Mouse (Mus musculus): Measurements from ENCODE around the gene Nt5m.
"Not testable (repeated sequence)": the region's sequence is repeated elsewhere in the genome, so short reads cannot be mapped to it uniquely, and the experiment has no call there.

Nt5m gene

GRCm38 (mm10) chr11:59839008-59839458 is at the start of gene Nt5m:
Gene Nt5m (plus strand): TSS chr11:59839447.
- DNase-seq = peak; percentile 93

- no peak for DNase-seq
Observed at GRCm38 (mm10) chr11:59793390-59793789, 45.9 kb upstream of the Nt5m start.

GRCm38 (mm10) chr11:59800412-59800811 is 38.8 kb upstream of the Nt5m start:
- DNase-seq = no peak

GRCm38 (mm10) chr11:59801881-59802280 is 37.4 kb upstream of the Nt5m start:
- DNase-seq = no peak

GRCm38 (mm10) chr11:59803516-59803915 is 35.7 kb upstream of the Nt5m start:
- no peak for DNase-seq

GRCm38 (mm10) chr11:59804409-59805110 is 34.7 kb upstream of the Nt5m start:
- peak; percentile 87 for DNase-seq

GRCm38 (mm10) chr11:59805256-59805655 is 34.0 kb upstream of the Nt5m start:
- DNase-seq = no peak

- peak; percentile 57 for DNase-seq
Observed at GRCm38 (mm10) chr11:59805656-59806055, 33.6 kb upstream of the Nt5m start.

GRCm38 (mm10) chr11:59808170-59808960 is 30.9 kb upstream of the Nt5m start:
- DNase-seq = no peak

- no peak for DNase-seq
Observed at GRCm38 (mm10) chr11:59809071-59809669, 30.1 kb upstream of the Nt5m start.

GRCm38 (mm10) chr11:59809670-59810474 is 29.4 kb upstream of the Nt5m start, which contains the start of gene Flcn:
Gene Flcn (minus strand): TSS chr11:59810016.
- DNase-seq = peak; percentile 88

GRCm38 (mm10) chr11:59810480-59811158 is 28.6 kb upstream of the Nt5m start:
- no peak for DNase-seq

GRCm38 (mm10) chr11:59811211-59811610 is 28.0 kb upstream of the Nt5m start:
- DNase-seq = no peak

GRCm38 (mm10) chr11:59813276-59813675 is 26.0 kb upstream of the Nt5m start:
- DNase-seq = no peak

- DNase-seq = no peak
Observed at GRCm38 (mm10) chr11:59814311-59814710, 24.9 kb upstream of the Nt5m start.

GRCm38 (mm10) chr11:59814936-59815335 is 24.3 kb upstream of the Nt5m start:
- DNase-seq = no peak

GRCm38 (mm10) chr11:59815482-59816065 is 23.7 kb upstream of the Nt5m start:
- no peak for DNase-seq

- no peak for DNase-seq
Observed at GRCm38 (mm10) chr11:59817916-59818315, 21.3 kb upstream of the Nt5m start.

- DNase-seq = no peak
Observed at GRCm38 (mm10) chr11:59821625-59822024, 17.6 kb upstream of the Nt5m start.

GRCm38 (mm10) chr11:59837789-59838188 is 1.5 kb upstream of the Nt5m start:
- DNase-seq = not testable (repeated sequence)

GRCm38 (mm10) chr11:59838426-59838825 is 821 bp upstream of the Nt5m start:
- no peak for DNase-seq
